Mouse (Mus musculus): Measurements from ENCODE around the gene Klk11.

Gene Klk11

GRCm38 (mm10) chr7:43797333-43797769 is 22.9 kb downstream of the Klk11 start, which contains the start of gene Klk8:
Gene Klk8 (plus strand): TSS chr7:43797577.
- no peak for DNase-seq

- no peak for DNase-seq
Measured at GRCm38 (mm10) chr7:43797844-43798462, 23.5 kb downstream of the Klk11 start.

GRCm38 (mm10) chr7:43799876-43800275 is 25.5 kb downstream of the Klk11 start:
- no peak for DNase-seq

- no peak for DNase-seq
Measured at GRCm38 (mm10) chr7:43810994-43811393, 36.6 kb downstream of the Klk11 start, which contains the start of gene Klk7. Gene Klk7 (plus strand): TSS chr7:43811294.

- DNase-seq: no peak
Measured at GRCm38 (mm10) chr7:43815211-43815610, 40.8 kb downstream of the Klk11 start.

- no peak for DNase-seq
Measured at GRCm38 (mm10) chr7:43816746-43817145, 42.3 kb downstream of the Klk11 start.

GRCm38 (mm10) chr7:43821581-43821980 is 47.2 kb downstream of the Klk11 start:
- no peak for DNase-seq

GRCm38 (mm10) chr7:43824199-43824598 is 49.8 kb downstream of the Klk11 start, which contains the start of gene Klk6:
Gene Klk6 (plus strand): TSS chr7:43824499.
- DNase-seq: no peak

- no peak for DNase-seq
Measured at GRCm38 (mm10) chr7:43826056-43826455, 51.7 kb downstream of the Klk11 start.

GRCm38 (mm10) chr7:43827706-43828105 is 53.3 kb downstream of the Klk11 start:
- DNase-seq: no peak
